Mouse (Mus musculus) C2C12 (cell line): ENCODE data around the gene Dhdh.

Experiments used
- CEBPB ChIP-seq: IDR thresholded peaks from one replicate; pipeline ENCODE4 v1.6.1; 2011; ENCODE audit warnings: low read depth, mild to moderate bottlenecking, control low read depth, moderate library complexity
- CTCF ChIP-seq: IDR thresholded peaks from one replicate; pipeline ENCODE4 v1.5.1; 2011; ENCODE audit not compliant: control insufficient read depth, insufficient read depth, insufficient read length
- MAX ChIP-seq: IDR thresholded peaks from one replicate; pipeline ENCODE4 v1.6.1; 2011; ENCODE audit warnings: mild to moderate bottlenecking, control low read depth
- MYOD1 ChIP-seq: IDR thresholded peaks from one replicate; pipeline ENCODE4 v1.6.1; 2011; ENCODE audit warnings: low read depth; ENCODE audit not compliant: control insufficient read depth, insufficient read length
- USF1 ChIP-seq: IDR thresholded peaks from one replicate; pipeline ENCODE4 v1.6.1; 2011; ENCODE audit warnings: low read depth, mild to moderate bottlenecking, control low read depth, moderate library complexity

GRCm38 (mm10) chr7:45458748-45459563 is 29.6 kb downstream of the Dhdh start:
- no peak for TF ChIP-seq CTCF
- TF ChIP-seq MAX, result no peak
- no peak for TF ChIP-seq CEBPB
- TF ChIP-seq MYOD1, result no peak
- no peak for TF ChIP-seq USF1
